Mouse (Mus musculus): ENCODE measurements around the gene Dcaf12.

DNA sequence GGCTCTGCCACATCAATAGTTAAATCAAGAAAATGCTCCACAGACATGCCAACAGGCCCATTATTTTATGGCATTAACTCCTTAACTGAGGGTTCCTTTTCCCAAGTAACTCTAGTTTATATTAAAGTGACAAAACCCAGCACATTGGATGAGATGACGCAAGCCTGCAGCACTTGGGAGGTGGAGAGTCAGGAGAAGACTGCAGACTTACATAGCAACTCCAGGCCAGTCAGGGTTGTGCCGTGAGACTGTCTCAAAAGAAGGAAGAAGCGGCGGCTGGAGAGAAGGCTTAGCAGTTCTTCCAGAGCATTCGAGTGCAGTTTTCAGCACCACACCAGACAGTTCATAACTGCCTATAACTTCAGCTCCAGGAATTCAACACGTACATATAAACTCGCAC, 44.7 kb upstream of the Dcaf12 start:
- no peak for TF ChIP-seq MAX (IDR thresholded peaks at IDR 0.05; ENCODE audit: low read depth)
- TF ChIP-seq POLR2AphosphoS2 (IDR thresholded peaks at IDR 0.05; ENCODE audit: insufficient read length, low read depth) = no peak
- TF ChIP-seq E2F4 (IDR thresholded peaks at IDR 0.05; ENCODE audit: insufficient read depth) = no peak

Data from myocyte (in vitro differentiated cells).